Mouse (Mus musculus): Measurements from ENCODE around the gene Fam173b.

GRCm38 (mm10) chr15:31571906-31572722 lies 29.5 kb upstream of the Fam173b start:
- TF ChIP-seq GATA1 (IDR thresholded peaks at IDR 0.05; ENCODE audit: low read length) (no peak), TAL1 (IDR thresholded peaks at IDR 0.05; ENCODE audit: low read length) (no peak)

All from erythroblast, embryonic 14.5 days (primary cell).